Mouse (Mus musculus) stomach, postnatal 0 days (tissue): ENCODE data around the gene Sptbn4. TPM values are rescaled to one million over a fixed set of nuclear protein-coding genes. Genes with fewer than 3 reads are reported as not detected.

Experiments used
- ATAC-seq: fragments of 200-750 bp; cut with Nextera tagmentation; 2 replicates; pipeline ENCODE4 v1.8.0; 2017; ENCODE audit not compliant: low FRiP score, low TSS enrichment
- DNase-seq: peaks from one replicate; pipeline ENCODE4 v3.0.0-alpha.2; 2016; ENCODE audit warnings: low spot score
- H3K27ac ChIP-seq: fragments of 300-500 bp; sonication (generic); replicated peaks from 2 replicates; pipeline ENCODE4 v1.5.1; 2014; ENCODE audit warnings: mild to moderate bottlenecking, control low read depth
- H3K27me3 ChIP-seq: fragments of 300-500 bp; sonication (generic); 2 replicates; pipeline ENCODE4 v1.6.1; 2014; ENCODE audit warnings: low read length; ENCODE audit not compliant: control insufficient read depth, insufficient read depth
- H3K36me3 ChIP-seq: fragments of 300-500 bp; sonication (generic); 2 replicates; pipeline ENCODE4 v1.6.1; 2014; ENCODE audit warnings: low read length, mixed read lengths; ENCODE audit not compliant: control insufficient read depth, insufficient read depth
- H3K4me1 ChIP-seq: fragments of 300-500 bp; sonication (generic); replicated peaks from 2 replicates; pipeline ENCODE4 v1.6.1; 2014; ENCODE audit warnings: antibody characterized with exemption; ENCODE audit not compliant: control insufficient read depth, insufficient read depth
- H3K4me2 ChIP-seq: fragments of 300-500 bp; sonication (generic); replicated peaks from 2 replicates; pipeline ENCODE4 v1.6.1; 2014; ENCODE audit warnings: low read depth, mild to moderate bottlenecking, control low read depth, moderate library complexity
- H3K4me3 ChIP-seq: fragments of 300-500 bp; sonication (generic); 2 replicates; pipeline ENCODE4 v1.5.1; 2014; ENCODE audit warnings: low read depth, low read length, control low read depth
- H3K9ac ChIP-seq: fragments of 300-500 bp; sonication (generic); 2 replicates; pipeline ENCODE4 v1.6.1; 2014; ENCODE audit warnings: mild to moderate bottlenecking, low read length, control low read depth, mixed read lengths
- H3K9me3 ChIP-seq: fragments of 300-500 bp; sonication (generic); 2 replicates; pipeline ENCODE4 v1.6.1; 2016; ENCODE audit warnings: low read length; ENCODE audit not compliant: control insufficient read depth
- CTCF ChIP-seq: IDR thresholded peaks from 2 replicates; pipeline ENCODE4 v1.5.1; 2016; ENCODE audit warnings: antibody characterized with exemption, low read depth, mild to moderate bottlenecking, moderate library complexity
- EP300 ChIP-seq: optimal IDR thresholded peaks from 2 replicates; pipeline ENCODE3; 2016; ENCODE audit warnings: antibody characterized with exemption
- WGBS: fragments of 180-500 bp; shearing (Covaris S2); extraction: QIAGEN DNeasy Blood & Tissue Kit; methylation state at CpG from one replicate; pipeline ENCODE4 v1.1.7; 2014; 5-methylcytosine and 5-hydroxymethylcytosine counted together
- polyA plus RNA-seq: library from polyadenylated mRNA; unstranded; fragments of >200 nt; fragmentation: Nextera tagmentation; extraction: Ambion mirVana; gene quantifications from 2 replicates; pipeline ENCODE4 v1.2.1, GENCODE M21; 2015

Sptbn4 gene
- polyA plus RNA-seq, 1 experiment from 2014 or later: 0.24 TPM

GRCm38 (mm10) chr7:27327500-27327899 lies 120.0 kb downstream of the Sptbn4 start:
- 0 out of 2 replicates have a peak, but pooled peaks cover 4% of the 10 kb centered on the region for H3K4me1 ChIP-seq
- no peak for TF ChIP-seq CTCF
- no peak for TF ChIP-seq EP300
- no peaks in the 10 kb centered on the region for H3K27me3 ChIP-seq
- no peaks in the 10 kb centered on the region for H3K9me3 ChIP-seq
- no peak overlapping the region for H3K4me3 ChIP-seq
- no peak for DNase-seq
- WGBS: 93% methylated on average over 8 of the region's 8 CpGs
- no peak for ATAC-seq
- peaks cover 12% of the 10 kb centered on the region for H3K36me3 ChIP-seq
- H3K27ac ChIP-seq: no peak overlapping the region
- no peak overlapping the region for H3K9ac ChIP-seq
- no peak overlapping the region for H3K4me2 ChIP-seq

GRCm38 (mm10) chr7:27326101-27326880 lies 121.2 kb downstream of the Sptbn4 start:
- ATAC-seq (peak; percentile 16; the same call in 1 of the 2 replicates), DNase-seq (peak; percentile 40)
- Histone ChIP-seq H3K4me2 (peak overlapping the region; percentile 31; the same call in 1 of the 2 replicates), H3K4me1 (0 out of 2 replicates have a peak, but pooled peaks cover 2% of the 10 kb centered on the region), H3K9ac (no peak overlapping the region), H3K9me3 (no peaks in the 10 kb centered on the region), H3K36me3 (peaks cover 14% of the 10 kb centered on the region), H3K27ac (no peak overlapping the region), H3K4me3 (no peak overlapping the region), H3K27me3 (no peaks in the 10 kb centered on the region)
- TF ChIP-seq CTCF (no peak), EP300 (no peak)
- 66% methylated on average over 34 of the region's 34 CpGs for WGBS

DNA sequence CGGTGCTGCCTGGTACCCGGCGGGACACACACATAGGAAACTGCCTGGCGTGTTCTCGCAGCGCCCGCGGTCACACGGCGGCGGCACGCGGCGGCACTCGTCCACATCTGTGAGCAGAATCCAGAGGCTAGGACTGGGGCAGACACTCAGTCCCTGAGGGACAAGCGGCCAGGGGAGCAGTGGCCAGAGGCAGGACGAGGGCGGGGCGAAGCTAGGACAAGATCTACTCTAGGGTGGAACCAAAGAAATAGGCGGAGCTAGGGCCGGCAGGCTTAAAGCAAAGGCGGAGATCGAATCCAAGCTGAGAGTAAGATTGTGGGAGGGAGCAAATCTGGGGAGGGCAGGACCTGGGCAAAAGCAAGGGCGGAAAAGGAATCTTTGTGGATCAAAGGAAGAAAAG lies 121.8 kb downstream of the Sptbn4 start:
- Histone ChIP-seq H3K4me1 (0 out of 2 replicates have a peak, but pooled peaks cover 2% of the 10 kb centered on the region), H3K27me3 (no peaks in the 10 kb centered on the region), H3K36me3 (peaks cover 14% of the 10 kb centered on the region), H3K4me3 (no peak overlapping the region), H3K4me2 (peak overlapping the region; percentile 31), H3K9ac (0 out of 2 replicates have a peak overlapping the region, but pooled peaks have one; percentile 35), H3K27ac (no peak overlapping the region), H3K9me3 (no peaks in the 10 kb centered on the region)
- no peak for TF ChIP-seq CTCF
- no peak for TF ChIP-seq EP300
- ATAC-seq: peak; percentile 38
- 25% methylated on average over 24 of the region's 24 CpGs for WGBS
- DNase-seq: peak; percentile 76

DNA sequence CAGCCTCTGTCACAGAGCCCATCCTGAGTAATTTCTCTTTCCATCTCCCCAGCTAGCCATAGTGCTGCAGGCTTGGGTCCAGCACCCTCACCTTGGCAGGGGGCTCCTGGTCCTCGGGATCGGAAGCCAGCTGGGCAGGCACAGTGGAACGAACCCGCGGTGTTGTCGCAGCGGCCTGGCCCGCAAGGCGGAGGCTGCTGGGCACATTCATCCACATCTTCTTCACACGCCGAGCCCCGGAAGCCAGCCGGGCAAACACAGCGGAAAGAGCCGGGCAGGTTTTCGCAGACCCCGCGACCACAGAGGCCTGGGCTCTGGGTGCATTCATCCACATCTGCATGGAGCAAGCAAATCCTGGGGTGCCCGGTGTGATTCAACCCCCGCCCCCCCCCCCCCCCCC lies 122.6 kb downstream of the Sptbn4 start:
- H3K4me1 ChIP-seq: 0 out of 2 replicates have a peak, but pooled peaks cover 2% of the 10 kb centered on the region
- H3K9ac ChIP-seq: no peak overlapping the region
- ATAC-seq (no peak), DNase-seq (no peak)
- 77% methylated on average over 19 of the region's 20 CpGs for WGBS
- TF ChIP-seq CTCF (no peak), EP300 (no peak)
- H3K9me3 ChIP-seq: no peaks in the 10 kb centered on the region
- H3K27ac ChIP-seq: no peak overlapping the region
- H3K4me3 ChIP-seq: no peak overlapping the region
- H3K36me3 ChIP-seq: peaks cover 14% of the 10 kb centered on the region
- H3K27me3 ChIP-seq: no peaks in the 10 kb centered on the region
- no peak overlapping the region for H3K4me2 ChIP-seq

DNA sequence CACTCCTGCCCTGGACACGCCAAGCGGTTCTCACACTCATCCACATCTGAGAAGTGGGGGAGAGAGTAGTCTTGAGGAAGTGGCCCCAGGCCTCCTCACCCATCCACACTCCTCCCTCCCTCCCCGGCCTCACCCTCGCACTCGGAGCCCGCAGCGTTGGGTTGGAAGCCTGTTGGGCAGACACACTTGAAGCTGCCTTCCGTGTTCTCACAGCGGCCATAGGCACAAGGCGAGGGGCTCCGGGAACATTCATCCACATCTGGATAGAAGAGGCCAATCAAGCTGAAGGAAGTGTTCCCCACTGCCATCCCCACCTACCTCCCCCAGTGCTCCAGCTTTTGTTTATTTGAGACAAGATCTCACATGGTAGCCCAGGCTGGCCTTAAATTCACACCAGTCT lies 123.3 kb downstream of the Sptbn4 start:
- Histone ChIP-seq H3K36me3 (peaks cover 14% of the 10 kb centered on the region), H3K4me3 (no peak overlapping the region), H3K27ac (no peak overlapping the region), H3K27me3 (no peaks in the 10 kb centered on the region), H3K4me1 (0 out of 2 replicates have a peak, but pooled peaks cover 2% of the 10 kb centered on the region), H3K4me2 (no peak overlapping the region), H3K9me3 (no peaks in the 10 kb centered on the region), H3K9ac (no peak overlapping the region)
- ATAC-seq (no peak), DNase-seq (no peak)
- TF ChIP-seq EP300 (no peak), CTCF (no peak)
- 97% methylated on average over 10 of the region's 11 CpGs for WGBS

DNA sequence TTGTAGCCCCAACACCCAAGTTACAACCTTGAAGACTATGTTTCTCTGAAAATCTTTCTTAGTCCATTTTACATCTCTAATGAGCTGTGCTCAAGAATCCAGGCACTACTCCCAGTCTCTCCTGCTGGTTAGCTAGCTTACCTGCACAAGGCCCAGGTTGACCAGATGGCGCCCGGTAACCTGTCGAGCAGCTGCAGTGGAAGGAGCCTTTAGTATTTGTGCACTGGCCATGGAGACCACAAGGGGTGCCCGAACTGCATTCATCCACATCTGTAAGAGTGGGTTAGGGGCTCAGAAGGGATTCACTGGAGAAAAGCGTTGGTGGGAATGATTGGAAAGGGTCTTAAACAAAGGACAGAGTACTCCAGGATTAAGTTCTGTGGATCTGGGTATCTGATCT lies 124.5 kb downstream of the Sptbn4 start:
- no peak for ATAC-seq
- DNase-seq: no peak
- TF ChIP-seq EP300 (no peak), CTCF (no peak)
- Histone ChIP-seq H3K27me3 (no peaks in the 10 kb centered on the region), H3K4me1 (0 out of 2 replicates have a peak, but pooled peaks cover 2% of the 10 kb centered on the region), H3K36me3 (peaks cover 14% of the 10 kb centered on the region), H3K27ac (no peak overlapping the region), H3K9me3 (no peaks in the 10 kb centered on the region), H3K4me3 (no peak overlapping the region), H3K9ac (no peak overlapping the region), H3K4me2 (no peak overlapping the region)
- WGBS: 91% methylated on average over 5 of the region's 5 CpGs
